Mouse (Mus musculus) bone marrow macrophage, adult 2 months (primary cell): Measurements from ENCODE around the gene Bnip3.

Experiments
- CTCF ChIP-seq: IDR thresholded peaks from 2 replicates; pipeline ENCODE4 v1.5.1; 2012; ENCODE audit warnings: low read depth, mild to moderate bottlenecking, low read length, moderate library complexity
- POLR2A ChIP-seq: IDR thresholded peaks from 2 replicates; pipeline ENCODE4 v1.6.1; 2012; ENCODE audit warnings: mild to moderate bottlenecking, low read depth, low read length, borderline replicate concordance

GRCm38 (mm10) chr7:138868316-138868715 is 41.0 kb downstream of the Bnip3 start:
- TF ChIP-seq POLR2A (no peak), CTCF (no peak)
